Mouse (Mus musculus) thymus, adult 2 months (tissue): ENCODE measurements around the gene Nelfcd. TPM values are rescaled to one million over a fixed set of nuclear protein-coding genes. Genes with fewer than 3 reads are reported as not detected.

Source experiments
- DNase-seq: peaks from one replicate; pipeline ENCODE4 v3.0.0; 2021
- H3K27ac ChIP-seq: fragments of 200-500 bp; 2 replicates; pipeline ENCODE4 v1.5.1; 2012; ENCODE audit warnings: low read length, control low read depth; ENCODE audit not compliant: control insufficient read depth, insufficient read depth
- H3K27me3 ChIP-seq: fragments of 200-500 bp; 2 replicates; pipeline ENCODE4 v1.6.1; 2012; ENCODE audit warnings: mild to moderate bottlenecking, low read length, moderate library complexity, mixed read lengths; ENCODE audit not compliant: control insufficient read depth, insufficient read depth
- H3K36me3 ChIP-seq: fragments of 200-500 bp; 2 replicates; pipeline ENCODE4 v1.6.1; 2012; ENCODE audit warnings: mild to moderate bottlenecking, low read length, moderate library complexity; ENCODE audit not compliant: control insufficient read depth, insufficient read depth
- H3K4me1 ChIP-seq: fragments of 200-500 bp; replicated peaks from 2 replicates; pipeline ENCODE4 v1.6.1; 2012; ENCODE audit warnings: low read length; ENCODE audit not compliant: control insufficient read depth, insufficient read depth
- H3K4me3 ChIP-seq: fragments of 200-500 bp; 2 replicates; pipeline ENCODE4 v1.5.1; 2012; ENCODE audit warnings: mild to moderate bottlenecking, low read length, control low read depth, moderate library complexity; ENCODE audit not compliant: control insufficient read depth, insufficient read depth
- CTCF ChIP-seq: fragments of 200-500 bp; IDR thresholded peaks from 2 replicates; pipeline ENCODE4 v1.5.1; 2012; ENCODE audit warnings: mild to moderate bottlenecking, control low read depth, low read length, moderate library complexity, borderline replicate concordance; ENCODE audit not compliant: control insufficient read depth, poor library complexity, insufficient read depth; ENCODE audit errors: extremely low read depth
- POLR2A ChIP-seq: fragments of 200-500 bp; IDR thresholded peaks from 2 replicates; pipeline ENCODE4 v1.6.1; 2012; ENCODE audit warnings: mild to moderate bottlenecking, low read length, control low read depth, moderate library complexity; ENCODE audit not compliant: control insufficient read depth, poor library complexity, insufficient read depth; ENCODE audit errors: extremely low read depth
- WGBS: fragments of 180-500 bp; shearing (Covaris S2); methylation state at CpG from one replicate; pipeline ENCODE4 v1.1.7; 2018; 5-methylcytosine and 5-hydroxymethylcytosine counted together
- polyA plus RNA-seq: library from polyadenylated mRNA; depleted of rRNA; stranded (reverse); fragments of >200 nt; gene quantifications from 2 replicates; pipeline ENCODE4 v1.2.3, GENCODE M21; 2012

Gene Nelfcd
- polyA plus RNA-seq, 1 experiment, result 99.3 TPM

DNA sequence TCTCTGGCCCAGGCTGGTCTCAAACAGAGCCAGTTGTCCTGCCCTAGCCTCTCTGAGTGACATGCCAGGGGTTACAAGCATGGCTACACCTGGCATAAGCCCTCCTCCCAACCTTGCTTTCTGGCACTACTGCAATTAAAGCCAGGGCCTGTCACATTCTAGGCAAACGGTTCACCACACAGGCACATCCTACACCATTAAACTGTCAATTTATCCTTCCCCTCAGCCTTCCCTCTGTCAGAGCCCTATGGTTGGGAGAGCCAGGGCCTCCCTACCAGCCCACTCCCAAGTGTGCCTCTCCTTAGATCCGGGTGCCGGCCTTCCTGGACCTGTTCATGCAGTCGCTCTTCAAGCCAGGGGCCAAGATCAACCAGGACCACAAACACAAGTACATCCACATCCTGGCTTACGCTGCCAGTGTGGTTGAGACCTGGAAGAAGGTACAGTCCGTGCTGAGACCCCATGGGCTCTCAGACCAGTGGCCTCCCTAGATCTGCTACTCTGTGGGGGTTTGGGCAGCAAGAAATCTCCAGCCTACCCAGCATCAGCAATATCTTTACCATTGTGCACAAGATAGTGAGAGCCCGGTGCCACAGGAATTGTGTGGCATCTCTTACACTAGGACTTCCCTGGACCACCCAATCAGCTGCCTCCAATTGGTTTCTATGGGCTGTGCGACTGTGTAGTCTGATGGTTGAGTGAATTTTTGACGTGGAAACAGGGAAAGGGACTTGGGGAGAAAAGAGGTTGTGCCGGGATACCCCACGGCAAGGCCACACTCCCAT, 8.9 kb downstream of the Nelfcd start:
- no peak for DNase-seq
- Histone ChIP-seq H3K4me1 (no peaks in the 10 kb centered on the region), H3K27ac (no peak overlapping the region), H3K36me3 (peaks cover 37% of the 10 kb centered on the region), H3K27me3 (no peaks in the 10 kb centered on the region), H3K4me3 (no peak overlapping the region)
- TF ChIP-seq POLR2A (no peak), CTCF (no peak)
- WGBS, result 98% methylated on average over 11 of the region's 11 CpGs

GRCm38 (mm10) chr2:174426856-174427255, 11.3 kb downstream of the Nelfcd start:
- H3K27ac ChIP-seq, result no peak overlapping the region
- no peak overlapping the region for H3K4me3 ChIP-seq
- DNase-seq, result no peak
- peaks cover 37% of the 10 kb centered on the region for H3K36me3 ChIP-seq
- no peaks in the 10 kb centered on the region for H3K27me3 ChIP-seq
- 95% methylated on average over 12 of the region's 12 CpGs for WGBS
- no peaks in the 10 kb centered on the region for H3K4me1 ChIP-seq
- no peak for TF ChIP-seq CTCF

GRCm38 (mm10) chr2:174428076-174428835, 12.7 kb downstream of the Nelfcd start:
- Histone ChIP-seq H3K4me1 (no peaks in the 10 kb centered on the region), H3K27ac (no peak overlapping the region), H3K4me3 (no peak overlapping the region), H3K36me3 (peaks cover 33% of the 10 kb centered on the region), H3K27me3 (no peaks in the 10 kb centered on the region)
- TF ChIP-seq CTCF, result no peak
- TF ChIP-seq POLR2A, result no peak
- WGBS, result 97% methylated on average over 18 of the region's 18 CpGs
- no peak for DNase-seq

DNA sequence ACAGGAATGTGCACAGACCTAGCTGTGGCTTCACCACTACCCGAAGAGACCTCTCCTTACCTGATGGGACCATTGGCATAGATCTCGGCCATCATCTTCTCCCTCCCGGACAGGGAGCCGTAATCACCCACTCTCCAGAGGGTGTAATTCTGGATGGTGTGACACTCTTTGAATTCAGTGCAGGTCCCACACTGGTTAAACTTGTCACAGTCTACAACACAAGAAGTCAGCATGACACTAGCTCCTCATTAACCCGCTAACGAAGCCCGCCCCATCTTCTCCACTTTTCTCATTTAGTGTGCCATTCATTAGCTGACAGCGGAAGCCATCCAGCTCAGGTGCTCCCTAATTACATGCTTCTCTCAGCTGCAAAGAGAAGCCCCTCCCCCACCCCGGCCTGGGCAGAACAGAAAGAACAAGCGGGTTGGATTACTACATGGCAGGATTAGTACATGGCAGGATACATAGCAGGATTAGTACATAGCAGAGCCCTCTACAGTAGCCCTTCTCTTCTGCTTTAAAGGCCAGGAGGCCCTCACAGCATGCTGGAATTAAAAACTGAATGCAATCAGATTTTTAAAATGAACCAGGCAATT, 13.5 kb downstream of the Nelfcd start:
- peaks cover 33% of the 10 kb centered on the region for H3K36me3 ChIP-seq
- H3K4me3 ChIP-seq, result no peak overlapping the region
- H3K27ac ChIP-seq, result no peak overlapping the region
- H3K27me3 ChIP-seq, result no peaks in the 10 kb centered on the region
- no peak for TF ChIP-seq POLR2A
- no peak for TF ChIP-seq CTCF
- 95% methylated on average over 10 of the region's 10 CpGs for WGBS
- H3K4me1 ChIP-seq, result no peaks in the 10 kb centered on the region
- no peak for DNase-seq

- Histone ChIP-seq H3K4me1 (peaks cover 27% of the 10 kb centered on the region), H3K4me3 (no peak overlapping the region), H3K27me3 (no peaks in the 10 kb centered on the region), H3K27ac (no peak overlapping the region), H3K36me3 (no peaks in the 10 kb centered on the region)
- TF ChIP-seq POLR2A, result no peak
- WGBS, result 98% methylated on average over 9 of the region's 9 CpGs
- no peak for DNase-seq
Observed at GRCm38 (mm10) chr2:174434943-174435342, 19.3 kb downstream of the Nelfcd start.

DNA sequence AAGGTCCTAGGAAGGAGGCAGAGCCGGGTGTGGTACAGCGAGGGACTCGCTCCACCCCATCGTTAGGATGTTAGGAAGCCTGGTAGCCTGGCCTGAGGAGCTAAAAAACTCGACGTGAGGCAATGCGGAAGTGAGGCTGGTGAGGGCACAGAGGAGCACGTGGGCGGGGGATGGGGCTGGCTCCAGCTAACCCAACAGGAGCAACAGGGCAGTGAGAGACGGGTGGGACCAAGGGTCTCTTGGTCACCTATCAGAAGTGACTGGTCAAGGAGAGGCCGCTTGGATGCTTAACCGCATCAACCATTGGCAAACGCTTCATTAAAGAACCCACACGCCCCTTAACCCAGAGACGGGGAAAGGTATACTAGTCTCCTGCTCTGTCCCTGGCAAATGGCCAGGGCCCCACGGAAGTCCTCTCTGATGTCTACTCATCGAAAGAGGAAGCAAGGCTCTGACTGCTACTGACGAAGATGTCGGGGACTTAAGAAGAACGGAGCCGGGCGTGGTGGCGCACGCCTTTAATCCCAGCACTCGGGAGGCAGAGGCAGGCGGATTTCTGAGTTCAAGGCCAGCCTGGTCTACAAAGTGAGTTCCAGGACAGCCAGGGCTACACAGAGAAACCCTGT, 20.6 kb downstream of the Nelfcd start:
- DNase-seq, result no peak
- WGBS, result 74% methylated on average over 26 of the region's 26 CpGs
- H3K4me1 ChIP-seq, result peaks cover 28% of the 10 kb centered on the region
- H3K27ac ChIP-seq, result no peak overlapping the region
- no peaks in the 10 kb centered on the region for H3K36me3 ChIP-seq
- H3K4me3 ChIP-seq, result no peak overlapping the region
- TF ChIP-seq CTCF, result no peak
- TF ChIP-seq POLR2A, result no peak
- no peaks in the 10 kb centered on the region for H3K27me3 ChIP-seq
